Mouse (Mus musculus): Measurements from ENCODE around the gene Lgals3bp. TPM values are rescaled to one million over a fixed set of nuclear protein-coding genes. Genes with fewer than 3 reads are reported as not detected.

The Lgals3bp gene
- polyA plus RNA-seq, 1 experiment from 2014 or later: 4.8 TPM

- H3K4me1 ChIP-seq (replicated peaks): peaks cover 49% of the 10 kb centered on the region
- H3K4me3 ChIP-seq: no peak overlapping the region
- H3K36me3 ChIP-seq: no peaks in the 10 kb centered on the region
- ATAC-seq (ENCODE audit: low FRiP score): no peak
- no peak overlapping the region for H3K9ac ChIP-seq
- H3K9me3 ChIP-seq: no peaks in the 10 kb centered on the region
- H3K27me3 ChIP-seq: no peaks in the 10 kb centered on the region
- H3K4me2 ChIP-seq: no peak overlapping the region
- 71% methylated on average over 5 of the region's 5 CpGs for WGBS
- H3K27ac ChIP-seq: no peak overlapping the region
Measured at GRCm38 (mm10) chr11:118348877-118349276, 53.0 kb downstream of the Lgals3bp start.

- Histone ChIP-seq H3K4me2 (no peak overlapping the region), H3K36me3 (no peaks in the 10 kb centered on the region), H3K27me3 (no peaks in the 10 kb centered on the region), H3K4me1 (replicated peaks) (peaks cover 49% of the 10 kb centered on the region), H3K9me3 (no peaks in the 10 kb centered on the region), H3K4me3 (no peak overlapping the region), H3K27ac (no peak overlapping the region), H3K9ac (no peak overlapping the region)
- 77% methylated on average over 3 of the region's 3 CpGs for WGBS
- ATAC-seq (ENCODE audit: low FRiP score): no peak
Measured at GRCm38 (mm10) chr11:118348419-118348818, 53.5 kb downstream of the Lgals3bp start.

- Histone ChIP-seq H3K4me2 (no peak overlapping the region), H3K27me3 (no peaks in the 10 kb centered on the region), H3K27ac (no peak overlapping the region), H3K9me3 (no peaks in the 10 kb centered on the region), H3K36me3 (no peaks in the 10 kb centered on the region), H3K4me1 (replicated peaks) (peaks cover 49% of the 10 kb centered on the region), H3K9ac (no peak overlapping the region), H3K4me3 (no peak overlapping the region)
- 91% methylated on average over 12 of the region's 12 CpGs for WGBS
- no peak for ATAC-seq (ENCODE audit: low FRiP score)
Measured at GRCm38 (mm10) chr11:118347911-118348310, 54.0 kb downstream of the Lgals3bp start.

GRCm38 (mm10) chr11:118347391-118347790 lies 54.5 kb downstream of the Lgals3bp start:
- WGBS: 85% methylated on average over 2 of the region's 2 CpGs
- H3K27me3 ChIP-seq: no peaks in the 10 kb centered on the region
- no peak overlapping the region for H3K4me3 ChIP-seq
- no peaks in the 10 kb centered on the region for H3K9me3 ChIP-seq
- no peaks in the 10 kb centered on the region for H3K36me3 ChIP-seq
- ATAC-seq (ENCODE audit: low FRiP score): no peak
- no peak overlapping the region for H3K4me2 ChIP-seq
- H3K27ac ChIP-seq: no peak overlapping the region
- H3K4me1 ChIP-seq (replicated peaks): peaks cover 49% of the 10 kb centered on the region
- H3K9ac ChIP-seq: no peak overlapping the region

GRCm38 (mm10) chr11:118346395-118347096 lies 55.3 kb downstream of the Lgals3bp start:
- Histone ChIP-seq H3K4me1 (replicated peaks) (peaks cover 51% of the 10 kb centered on the region), H3K4me3 (no peak overlapping the region), H3K4me2 (no peak overlapping the region), H3K9me3 (no peaks in the 10 kb centered on the region), H3K27me3 (no peaks in the 10 kb centered on the region), H3K27ac (peak overlapping the region; percentile 18; the same call in 1 of the 2 replicates), H3K9ac (no peak overlapping the region), H3K36me3 (no peaks in the 10 kb centered on the region)
- no peak for ATAC-seq (ENCODE audit: low FRiP score)
- 83% methylated on average over 8 of the region's 8 CpGs for WGBS

GRCm38 (mm10) chr11:118345693-118346092 lies 56.2 kb downstream of the Lgals3bp start:
- H3K9me3 ChIP-seq: no peaks in the 10 kb centered on the region
- peaks cover 54% of the 10 kb centered on the region for H3K4me1 ChIP-seq (replicated peaks)
- H3K4me3 ChIP-seq: no peak overlapping the region
- H3K27ac ChIP-seq: peak overlapping the region; percentile 18; the same call in 1 of the 2 replicates
- ATAC-seq (ENCODE audit: low FRiP score): peak; percentile 63; the same call in 1 of the 2 replicates
- WGBS: 65% methylated on average over 4 of the region's 4 CpGs
- H3K36me3 ChIP-seq: no peaks in the 10 kb centered on the region
- no peak overlapping the region for H3K9ac ChIP-seq
- no peak overlapping the region for H3K4me2 ChIP-seq
- no peaks in the 10 kb centered on the region for H3K27me3 ChIP-seq

GRCm38 (mm10) chr11:118343629-118344028 lies 58.3 kb downstream of the Lgals3bp start:
- Histone ChIP-seq H3K9ac (no peak overlapping the region), H3K4me3 (no peak overlapping the region), H3K27me3 (no peaks in the 10 kb centered on the region), H3K4me2 (no peak overlapping the region), H3K36me3 (no peaks in the 10 kb centered on the region), H3K27ac (no peak overlapping the region), H3K9me3 (no peaks in the 10 kb centered on the region), H3K4me1 (replicated peaks) (peaks cover 44% of the 10 kb centered on the region)
- ATAC-seq (ENCODE audit: low FRiP score): no peak
- 79% methylated on average over 2 of the region's 2 CpGs for WGBS

Other genes with a start within 250 kb of the Lgals3bp start
- gene Cyth1, start 153.5 kb downstream of the Lgals3bp start, polyA plus RNA-seq (2015; fragmentation: Nextera tagmentation; extraction: Ambion mirVana): 24.0 and 24.4 TPM in 2 replicates
- gene Usp36, start 111.8 kb downstream of the Lgals3bp start, polyA plus RNA-seq (2015; fragmentation: Nextera tagmentation; extraction: Ambion mirVana): 16.0 and 17.6 TPM in 2 replicates
- gene Cep295nl, start 59.6 kb downstream of the Lgals3bp start, polyA plus RNA-seq (2015; fragmentation: Nextera tagmentation; extraction: Ambion mirVana): 0.22 and 0.26 TPM in 2 replicates
- 45.7 and 48.1 TPM in 2 replicates for gene Timp2, start 46.4 kb downstream of the Lgals3bp start, polyA plus RNA-seq (2015; fragmentation: Nextera tagmentation; extraction: Ambion mirVana)
- gene Cant1, start 17.0 kb upstream of the Lgals3bp start, polyA plus RNA-seq (2015; fragmentation: Nextera tagmentation; extraction: Ambion mirVana): 24.4 and 24.9 TPM in 2 replicates
- 2.8 and 3.4 TPM in 2 replicates for gene C1qtnf1, start 26.1 kb upstream of the Lgals3bp start, polyA plus RNA-seq (2015; fragmentation: Nextera tagmentation; extraction: Ambion mirVana)
- 7.0 and 7.1 TPM in 2 replicates for gene Engase, start 74.7 kb upstream of the Lgals3bp start, polyA plus RNA-seq (2015; fragmentation: Nextera tagmentation; extraction: Ambion mirVana)